8 mouse cellular contexts compared by ENCODE assay signal in genomic region chr16:85435427-85435826, GRCm38 (mm10).
A peak's percentile ranks its signal among the peaks of the same experiment; 100 is the strongest.
DNase-seq lines count a peak whose midpoint lies in the region; ATAC-seq and TF ChIP-seq lines count a peak whose summit lies in the region.

No protein-coding gene starts in this region.

- H3K4me3 ChIP-seq in kidney, embryonic 16.5 days (ENCODE audit: low read length), result no peak overlapping the region
- no peak overlapping the region for H3K4me3 ChIP-seq in ES-E14 (ENCODE audit: insufficient read depth in 1 of 2, low read depth in 1 of 2, low read length in 2 of 2, poor library complexity in 1 of 2, severe bottlenecking in 1 of 2)
- no peak overlapping the region for H3K4me3 ChIP-seq in hindbrain, embryonic 10.5 days

- no peaks in the 10 kb centered on the region for H3K4me1 ChIP-seq in kidney, embryonic 16.5 days (ENCODE audit: insufficient read depth, low read length)
- H3K4me1 ChIP-seq in ES-E14 (ENCODE audit: control insufficient read depth in 2 of 2, insufficient read depth in 2 of 2, low read length in 2 of 2, poor library complexity in 1 of 2), result no peaks in the 10 kb centered on the region
- no peaks in the 10 kb centered on the region for H3K4me1 ChIP-seq in hindbrain, embryonic 10.5 days (replicated peaks)

- no peaks in the 10 kb centered on the region for H3K36me3 ChIP-seq in kidney, embryonic 16.5 days (ENCODE audit: insufficient read depth, low read length)
- H3K36me3 ChIP-seq in ES-E14 (ENCODE audit: control insufficient read depth, insufficient read depth, low read length, poor library complexity, severe bottlenecking), result no peaks in the 10 kb centered on the region
- no peaks in the 10 kb centered on the region for H3K36me3 ChIP-seq in hindbrain, embryonic 10.5 days

- in situ Hi-C loops in ES-E14 (cut with MboI; ENCODE audit: low sequenced_read_pairs in 2 of 2, unreplicated experiment in 2 of 2), result no loop called here

- ATAC-seq in kidney, embryonic 16.5 days (ENCODE audit: low FRiP score, low TSS enrichment), result no peak

- H3K4me2 ChIP-seq in kidney, embryonic 16.5 days (replicated peaks; ENCODE audit: low read depth, low read length), result no peak overlapping the region

- H3K27me3 ChIP-seq in kidney, embryonic 16.5 days (ENCODE audit: insufficient read depth, low read length), result no peaks in the 10 kb centered on the region
- no peaks in the 10 kb centered on the region for H3K27me3 ChIP-seq in hindbrain, embryonic 10.5 days (ENCODE audit: insufficient read depth, poor library complexity, severe bottlenecking)

- DNase-seq in kidney, adult 18-20 months, result peak; percentile 63
- DNase-seq in ES-E14 (ENCODE audit: low read depth, low spot score), result peak; percentile 35
- peak; percentile 74 to 84 for DNase-seq in adrenal gland, postnatal 36 days
- peak; percentile 32 to 78 for DNase-seq in kidney, postnatal 36 days
- DNase-seq in testis, postnatal 10 days (ENCODE audit: low spot score), result peak; percentile 50
- DNase-seq in hindbrain, embryonic 10.5 days (ENCODE audit: low spot score), result no peak
- DNase-seq in right cerebral cortex, postnatal 36 days (ENCODE audit: low spot score in 2 of 2), result no peak

- H3K27ac ChIP-seq in kidney, embryonic 16.5 days (ENCODE audit: low read length), result no peak overlapping the region
- H3K27ac ChIP-seq in ES-E14 (ENCODE audit: insufficient read depth, low read depth, low read length, poor library complexity, severe bottlenecking), result no peak overlapping the region
- no peak overlapping the region for H3K27ac ChIP-seq in hindbrain, embryonic 10.5 days

- no peaks in the 10 kb centered on the region for H3K9me3 ChIP-seq in kidney, embryonic 16.5 days (ENCODE audit: low read length)
- H3K9me3 ChIP-seq in ES-E14 (ENCODE audit: control insufficient read depth, insufficient read depth, low read depth, low read length), result no peaks in the 10 kb centered on the region
- no peaks in the 10 kb centered on the region for H3K9me3 ChIP-seq in hindbrain, embryonic 10.5 days

- 62% methylated on average over 2 of the region's 2 CpGs for WGBS in kidney, embryonic 16.5 days
- WGBS in hindbrain, embryonic 10.5 days, result 70% methylated on average over 2 of the region's 2 CpGs

- H3K9ac ChIP-seq in kidney, embryonic 16.5 days (replicated peaks; ENCODE audit: low read length), result no peak overlapping the region
- H3K9ac ChIP-seq in ES-E14 (ENCODE audit: insufficient read depth, low read depth, low read length, poor library complexity, severe bottlenecking), result no peak overlapping the region

TF ChIP-seq in ES-E14, 5 proteins besides CTCF, POLR2A, EP300 and RAD21:
- TF ChIP-seq CHD2 (IDR thresholded peaks at IDR 0.05; ENCODE audit: low read depth, low read length) (no peak), ZC3H11A (IDR thresholded peaks at IDR 0.05; ENCODE audit: borderline replicate concordance, low read depth, low read length) (0 out of 2 replicates have a peak, but pooled peaks have one; percentile 8)

Comparison
In these comparisons a context has a peak if more than half of its experiments do, and no peak if none do; other contexts are left out.
1. DNase-seq: peak in kidney, adult 18-20 months (single experiment), ES-E14 (single experiment), adrenal gland, postnatal 36 days (2 of 2), kidney, postnatal 36 days (2 of 2) and testis, postnatal 10 days (single experiment); none in hindbrain, embryonic 10.5 days (single experiment) and right cerebral cortex, postnatal 36 days (0 of 2).